Mouse (Mus musculus) megakaryocyte, embryonic 14.5 days (primary cell): ENCODE measurements around the gene Mettl21a.

ENCODE experiments used
- FLI1 ChIP-seq: IDR thresholded peaks from 2 replicates; pipeline ENCODE4 v1.6.1; 2012; ENCODE audit warnings: low read length, inconsistent platforms, mixed read lengths
- GATA1 ChIP-seq: IDR thresholded peaks from 3 replicates; pipeline ENCODE4 v1.6.1; 2012; ENCODE audit warnings: mixed read lengths, low read length, inconsistent platforms, borderline replicate concordance

DNA sequence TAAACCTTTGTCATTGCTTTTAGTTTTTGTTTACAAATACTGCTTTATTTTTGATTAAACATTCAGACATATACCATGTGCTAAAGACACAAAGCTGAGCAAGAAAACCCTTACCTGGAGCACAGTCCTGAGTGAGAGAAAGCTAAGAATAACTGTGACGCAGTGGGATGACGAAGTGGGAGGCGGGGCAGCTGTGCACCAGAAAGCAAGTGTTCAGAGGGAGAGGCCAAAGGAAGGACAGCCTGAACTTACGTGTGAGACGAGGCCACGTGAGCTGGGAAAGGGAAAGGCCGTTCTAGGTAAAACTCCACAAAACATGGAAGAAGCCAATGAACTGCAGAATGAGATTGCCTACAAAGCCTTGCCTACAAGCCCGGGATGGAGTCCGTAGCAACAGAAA lies 7.1 kb downstream of the Mettl21a start:
- TF ChIP-seq FLI1 (no peak), GATA1 (no peak)
